Mouse (Mus musculus) 3134 (cell line): ENCODE results near the gene Sesn2.
A peak's percentile ranks its signal among the peaks of the same experiment; 100 is the strongest.

Experiments
- DNase-seq: peaks from one replicate; pipeline ENCODE4 v3.0.0-alpha.2; 2011; ENCODE audit warnings: low spot score; ENCODE audit not compliant: insufficient read length; ENCODE audit errors: extremely low read depth

Sesn2 gene

DNA sequence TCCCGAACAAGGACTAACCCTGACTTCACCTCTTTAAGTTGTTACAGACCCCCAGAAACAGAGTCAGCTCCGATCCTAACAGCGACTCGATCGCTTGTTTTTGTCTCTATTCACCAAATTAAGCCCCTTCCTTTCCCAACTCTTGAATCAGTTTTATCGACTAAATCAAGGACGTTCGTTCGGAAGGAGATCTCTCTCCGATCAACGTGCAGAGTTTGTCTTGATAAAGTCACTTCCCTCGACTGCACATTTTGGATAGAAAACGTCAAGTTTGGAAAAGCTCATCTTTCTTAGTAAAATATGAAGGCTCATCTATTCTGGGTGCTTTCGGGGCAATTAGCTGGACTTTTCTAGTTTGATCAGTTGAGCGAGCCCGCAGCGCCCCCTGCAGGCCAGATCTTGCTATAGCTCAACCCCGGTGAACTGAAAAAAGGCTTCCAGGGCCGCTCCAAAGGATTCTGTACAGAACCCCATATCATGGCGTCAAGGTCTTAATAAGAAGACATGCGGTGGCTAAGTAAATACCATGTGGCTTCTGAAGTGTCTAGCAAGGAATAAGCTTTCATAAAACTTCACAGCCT lies 4.3 kb upstream of the Sesn2 start:
- DNase-seq: peak; percentile 60

GRCm38 (mm10) chr4:132513395-132514273 lies 3.3 kb upstream of the Sesn2 start:
- peak; percentile 84 for DNase-seq

- no peak for DNase-seq
Measured at GRCm38 (mm10) chr4:132512080-132512479, 1.8 kb upstream of the Sesn2 start.

GRCm38 (mm10) chr4:132509621-132510296 lies 542 bp downstream of the Sesn2 start:
- DNase-seq: peak; percentile 87

GRCm38 (mm10) chr4:132507210-132507609 lies 3.1 kb downstream of the Sesn2 start:
- no peak for DNase-seq

DNA sequence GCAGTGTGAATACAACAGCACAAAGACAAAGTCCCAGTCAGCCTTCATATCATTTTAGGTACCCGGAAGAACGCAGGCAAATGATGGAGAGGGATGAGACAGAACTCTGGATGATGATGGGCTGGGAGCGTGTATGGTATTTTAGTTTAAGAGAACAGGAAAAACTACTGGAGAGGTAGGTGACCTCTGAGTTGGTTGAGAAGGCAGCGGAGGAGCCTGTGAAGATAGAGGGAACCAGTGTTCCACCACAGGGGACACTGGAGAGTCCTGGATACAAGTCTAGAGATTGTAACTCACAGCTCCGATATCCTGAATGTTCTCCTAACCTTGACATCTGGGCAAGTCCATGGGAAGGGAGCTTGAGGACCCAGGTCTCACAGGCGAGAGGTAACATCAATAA lies 4.1 kb downstream of the Sesn2 start:
- DNase-seq: no peak

GRCm38 (mm10) chr4:132505800-132506199 lies 4.5 kb downstream of the Sesn2 start:
- no peak for DNase-seq

GRCm38 (mm10) chr4:132505034-132505738 lies 5.1 kb downstream of the Sesn2 start:
- no peak for DNase-seq

- DNase-seq: no peak
Measured at GRCm38 (mm10) chr4:132503344-132503743, 7.0 kb downstream of the Sesn2 start.

- DNase-seq: no peak
Measured at GRCm38 (mm10) chr4:132501639-132502038, 8.7 kb downstream of the Sesn2 start.

- no peak for DNase-seq
Measured at GRCm38 (mm10) chr4:132494271-132494918, 15.9 kb downstream of the Sesn2 start.

GRCm38 (mm10) chr4:132492178-132493060 lies 17.9 kb downstream of the Sesn2 start:
- no peak for DNase-seq

GRCm38 (mm10) chr4:132491748-132492147 lies 18.6 kb downstream of the Sesn2 start:
- DNase-seq: no peak

DNA sequence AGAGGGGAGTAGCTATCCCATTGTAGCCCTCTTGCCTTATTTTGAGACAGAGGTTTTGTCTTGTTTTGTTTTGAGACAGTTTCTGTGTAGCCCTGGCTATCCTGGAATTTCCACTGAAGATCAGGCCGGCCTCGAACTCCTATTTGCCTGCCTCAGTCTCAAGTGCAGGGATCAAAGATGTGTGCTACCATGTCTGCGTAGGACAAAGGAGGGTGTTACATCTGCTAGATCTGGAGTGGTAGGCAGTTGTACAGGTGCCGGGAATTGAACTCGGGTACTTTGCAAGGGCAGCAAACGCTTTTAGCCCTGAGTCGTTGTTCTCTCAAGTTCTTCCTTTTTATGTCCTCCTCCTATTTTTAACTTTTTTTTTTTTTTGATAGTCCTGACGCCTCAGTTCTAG lies 19.2 kb downstream of the Sesn2 start:
- no peak for DNase-seq

GRCm38 (mm10) chr4:132490273-132491010 lies 19.9 kb downstream of the Sesn2 start:
- no peak for DNase-seq

DNA sequence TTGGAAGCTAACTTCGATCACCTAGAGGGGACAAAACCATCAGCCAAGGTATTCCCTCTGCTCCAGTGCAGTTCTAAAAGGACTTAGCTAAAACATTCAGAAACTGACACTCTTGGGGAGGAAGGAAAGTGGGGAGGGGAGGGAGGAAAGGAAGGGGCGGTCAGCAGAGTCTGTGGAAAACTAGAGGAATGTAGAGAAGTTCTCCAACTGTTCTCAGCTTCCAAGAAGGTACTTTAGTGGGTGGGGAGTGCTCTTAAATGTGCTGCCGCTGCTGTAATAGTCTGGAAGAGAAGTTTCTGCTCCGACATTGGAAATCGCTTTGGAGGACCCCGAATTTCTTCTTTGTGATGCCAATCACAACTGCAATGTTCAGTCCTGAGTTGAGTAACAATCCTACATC lies 21.3 kb downstream of the Sesn2 start:
- no peak for DNase-seq

DNA sequence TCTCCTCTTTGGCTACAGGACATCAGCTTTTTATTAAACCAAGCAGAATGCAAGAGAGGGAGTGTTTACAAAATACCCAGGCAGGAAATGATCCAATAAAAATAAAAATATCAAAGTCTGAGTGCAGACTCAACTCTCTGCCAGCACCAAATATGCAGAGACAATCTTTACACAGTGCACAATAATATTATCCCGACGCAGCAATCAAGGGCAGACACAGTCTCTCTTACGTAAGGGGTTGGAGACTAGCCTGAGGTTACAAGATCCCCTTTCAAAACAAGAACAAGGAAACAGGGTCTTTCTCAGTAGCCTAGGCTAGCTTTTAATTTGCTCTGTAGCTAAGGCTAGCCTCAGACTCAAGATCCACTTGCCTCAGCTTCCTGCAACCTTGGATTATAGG lies 21.8 kb downstream of the Sesn2 start:
- DNase-seq: no peak

- DNase-seq: no peak
Measured at GRCm38 (mm10) chr4:132484820-132485219, 25.5 kb downstream of the Sesn2 start.

GRCm38 (mm10) chr4:132484231-132484630 lies 26.1 kb downstream of the Sesn2 start:
- DNase-seq: no peak
